Mouse (Mus musculus) R1 (cell line): ENCODE data around the gene Cyp2j13.
A peak's percentile ranks its signal among the peaks of the same experiment; 100 is the strongest.

ENCODE experiments used
- DNase-seq: peaks from one replicate; pipeline ENCODE4 v3.0.0-alpha.2; 2018; ENCODE audit warnings: low read depth, low spot score

Cyp2j13 gene

GRCm38 (mm10) chr4:96077261-96078125 lies at the start of gene Cyp2j13:
TSS of gene Cyp2j13 (minus strand) at chr4:96077546.
- peak; percentile 55 for DNase-seq

- no peak for DNase-seq
Measured at GRCm38 (mm10) chr4:96096841-96097240, 19.5 kb upstream of the Cyp2j13 start.

- no peak for DNase-seq
Measured at GRCm38 (mm10) chr4:96091869-96092268, 14.5 kb upstream of the Cyp2j13 start.

GRCm38 (mm10) chr4:96089356-96090048 lies 12.2 kb upstream of the Cyp2j13 start:
- peak; percentile 96 for DNase-seq

- no peak for DNase-seq
Measured at GRCm38 (mm10) chr4:96078308-96078707, 962 bp upstream of the Cyp2j13 start.

- DNase-seq = no peak
Measured at GRCm38 (mm10) chr4:96062045-96062444, 15.3 kb downstream of the Cyp2j13 start.

- DNase-seq = no peak
Measured at GRCm38 (mm10) chr4:96060106-96060505, 17.2 kb downstream of the Cyp2j13 start.

- no peak for DNase-seq
Measured at GRCm38 (mm10) chr4:96028412-96028811, 48.9 kb downstream of the Cyp2j13 start.

GRCm38 (mm10) chr4:96022803-96023202 lies 54.5 kb downstream of the Cyp2j13 start:
- peak; percentile 30 for DNase-seq

GRCm38 (mm10) chr4:96016875-96017274 lies 60.5 kb downstream of the Cyp2j13 start:
- no peak for DNase-seq

GRCm38 (mm10) chr4:95982221-95982620 lies 95.1 kb downstream of the Cyp2j13 start:
- peak; percentile 80 for DNase-seq
